Mouse (Mus musculus) liver, embryonic 12.5 days (tissue): ENCODE data around the gene Nol4l. TPM values are rescaled to one million over a fixed set of nuclear protein-coding genes. Genes with fewer than 3 reads are reported as not detected.
A peak's percentile ranks its signal among the peaks of the same experiment; 100 is the strongest.

Experiments
- ATAC-seq: fragments of 200-750 bp; cut with Nextera tagmentation; 2 replicates; pipeline ENCODE4 v1.8.0; 2017; ENCODE audit warnings: moderate number of reproducible peaks, mild to moderate bottlenecking, moderate library complexity
- H3K27ac ChIP-seq: fragments of 300-500 bp; sonication (generic); 2 replicates; pipeline ENCODE4 v1.5.1; 2016; ENCODE audit warnings: mild to moderate bottlenecking
- H3K27me3 ChIP-seq: fragments of 300-500 bp; sonication (generic); replicated peaks from 2 replicates; pipeline ENCODE4 v1.6.1; 2016; ENCODE audit warnings: mild to moderate bottlenecking, moderate library complexity
- H3K36me3 ChIP-seq: fragments of 300-500 bp; sonication (generic); 2 replicates; pipeline ENCODE4 v1.6.1; 2016; ENCODE audit warnings: mild to moderate bottlenecking, moderate library complexity
- H3K4me1 ChIP-seq: fragments of 300-500 bp; sonication (generic); 2 replicates; pipeline ENCODE4 v1.6.1; 2016
- H3K4me2 ChIP-seq: fragments of 300-500 bp; sonication (generic); 2 replicates; pipeline ENCODE4 v1.6.1; 2016; ENCODE audit warnings: mild to moderate bottlenecking, moderate library complexity
- H3K4me3 ChIP-seq: fragments of 300-500 bp; sonication (generic); 2 replicates; pipeline ENCODE4 v1.5.1; 2016; ENCODE audit warnings: mild to moderate bottlenecking, moderate library complexity
- H3K9ac ChIP-seq: fragments of 300-500 bp; sonication (generic); 2 replicates; pipeline ENCODE4 v1.6.1; 2016; ENCODE audit warnings: mild to moderate bottlenecking, moderate library complexity
- H3K9me3 ChIP-seq: fragments of 300-500 bp; sonication (generic); replicated peaks from 2 replicates; pipeline ENCODE4 v1.6.1; 2016; ENCODE audit warnings: mild to moderate bottlenecking, moderate library complexity
- WGBS: fragments of 180-500 bp; shearing (Covaris S2); methylation state at CpG from one replicate; pipeline ENCODE4 v1.1.7; 2016; ENCODE audit not compliant: insufficient replicate concordance; 5-methylcytosine and 5-hydroxymethylcytosine counted together
- polyA plus RNA-seq: library from polyadenylated mRNA; unstranded; fragments of >200 nt; fragmentation: Nextera tagmentation; extraction: Ambion mirVana; gene quantifications from 2 replicates; pipeline ENCODE4 v1.2.1, GENCODE M21; 2016

Nol4l gene
- polyA plus RNA-seq, 1 experiment from 2014 or later, result 9.3 TPM

DNA sequence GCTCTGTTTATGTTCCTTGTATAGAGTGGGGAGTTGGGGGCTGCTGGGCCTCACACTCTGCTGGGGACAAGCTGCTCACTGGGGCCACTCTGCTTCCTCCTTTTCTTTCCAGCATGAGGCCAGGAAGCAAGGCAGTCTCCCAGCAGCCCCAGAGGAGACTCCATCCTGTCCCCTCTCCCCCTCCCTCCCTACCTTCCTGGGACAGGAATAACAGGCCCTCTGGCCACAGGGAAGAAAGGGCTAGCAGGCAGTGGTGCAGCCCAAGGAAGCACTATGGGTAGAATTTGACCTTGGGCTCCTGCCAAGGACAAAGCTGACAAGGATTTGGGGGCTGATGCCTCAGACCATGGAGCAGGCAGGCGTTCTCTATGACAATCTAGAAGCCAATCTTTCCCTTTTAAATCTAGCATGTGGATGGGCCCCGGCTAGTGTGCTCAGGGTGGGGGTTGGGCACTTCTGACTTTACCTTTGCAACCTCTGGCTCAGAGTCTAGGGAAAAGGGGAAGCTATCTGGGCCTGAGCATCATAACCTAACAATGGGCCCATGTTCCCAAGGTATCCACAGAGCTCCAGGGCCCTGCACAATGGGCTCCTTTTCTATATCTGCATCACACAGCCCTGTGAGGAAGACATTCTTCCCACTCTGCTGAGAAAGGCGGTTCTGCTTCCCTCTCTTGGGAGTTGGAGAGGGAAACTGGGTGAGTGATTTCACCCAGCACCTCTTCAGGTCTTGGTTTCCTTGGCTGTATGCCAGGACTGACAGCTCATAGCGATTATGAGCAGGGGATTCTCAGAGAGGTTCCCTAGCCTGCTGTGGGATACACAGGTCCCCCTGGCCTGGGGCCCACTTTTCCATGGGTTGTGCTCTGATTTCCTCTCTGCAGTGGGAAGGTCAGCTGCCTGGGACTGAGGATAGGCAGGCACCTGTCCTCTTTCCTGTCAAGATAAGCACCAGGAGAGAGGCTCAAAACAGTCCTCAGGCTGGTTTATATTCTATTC lies 54.4 kb downstream of the Nol4l start:
- no peak overlapping the region for H3K9ac ChIP-seq
- H3K9me3 ChIP-seq, result no peaks in the 10 kb centered on the region
- H3K36me3 ChIP-seq, result peaks cover 72% of the 10 kb centered on the region
- no peak overlapping the region for H3K4me3 ChIP-seq
- no peaks in the 10 kb centered on the region for H3K27me3 ChIP-seq
- 48% methylated on average over 4 of the region's 4 CpGs for WGBS
- no peak for ATAC-seq
- H3K27ac ChIP-seq, result peak overlapping the region; percentile 68
- H3K4me1 ChIP-seq, result peaks cover 63% of the 10 kb centered on the region
- no peak overlapping the region for H3K4me2 ChIP-seq

DNA sequence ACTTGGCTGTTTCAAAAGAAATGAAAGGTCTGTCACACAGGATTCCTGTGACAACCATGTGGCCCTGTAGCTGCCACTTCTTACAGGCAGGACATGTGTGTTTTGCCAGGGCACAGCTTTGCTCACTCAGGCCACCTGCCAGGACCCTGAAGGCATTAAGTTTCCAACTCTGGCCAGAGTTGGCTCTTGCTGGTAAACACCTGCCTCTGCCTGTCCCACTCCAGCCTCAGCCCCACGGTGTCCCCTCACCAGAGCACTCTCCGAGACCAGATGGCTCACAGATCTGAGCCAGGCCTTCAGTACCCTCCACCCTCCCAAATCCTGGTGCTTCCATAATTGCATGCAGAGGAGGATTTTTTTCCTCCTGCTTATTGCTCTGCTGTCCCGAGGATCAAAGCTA lies 58.8 kb downstream of the Nol4l start:
- no peak overlapping the region for H3K9ac ChIP-seq
- no peak for ATAC-seq
- H3K9me3 ChIP-seq, result no peaks in the 10 kb centered on the region
- WGBS, result 65% methylated on average over 3 of the region's 3 CpGs
- peaks cover 83% of the 10 kb centered on the region for H3K36me3 ChIP-seq
- H3K27me3 ChIP-seq, result no peaks in the 10 kb centered on the region
- no peak overlapping the region for H3K4me2 ChIP-seq
- H3K27ac ChIP-seq, result no peak overlapping the region
- peaks cover 33% of the 10 kb centered on the region for H3K4me1 ChIP-seq
- no peak overlapping the region for H3K4me3 ChIP-seq

DNA sequence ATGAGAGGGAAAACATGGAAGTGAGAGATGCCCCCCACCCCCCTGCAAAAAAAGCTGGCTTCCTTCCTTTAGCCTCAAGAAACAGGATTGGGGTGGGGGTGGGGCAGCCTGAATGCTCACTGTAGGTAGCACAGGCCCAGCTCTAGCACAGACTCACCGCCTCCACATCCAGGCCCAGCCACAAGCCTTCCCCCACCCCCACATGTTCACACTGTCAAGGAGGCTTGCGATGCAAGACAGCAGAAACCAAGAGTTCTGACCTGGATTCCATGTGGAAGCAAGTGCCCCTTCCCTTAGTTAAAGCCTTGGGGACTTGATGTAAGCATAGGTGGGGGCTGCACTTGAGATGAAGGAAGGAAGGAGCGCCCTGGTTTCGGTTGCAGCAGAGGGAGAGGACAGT lies 60.0 kb downstream of the Nol4l start:
- ATAC-seq, result no peak
- H3K9ac ChIP-seq, result no peak overlapping the region
- WGBS, result 75% methylated on average over 4 of the region's 4 CpGs
- H3K27me3 ChIP-seq, result no peaks in the 10 kb centered on the region
- H3K36me3 ChIP-seq, result peaks cover 83% of the 10 kb centered on the region
- no peak overlapping the region for H3K4me2 ChIP-seq
- no peaks in the 10 kb centered on the region for H3K9me3 ChIP-seq
- H3K4me1 ChIP-seq, result peaks cover 21% of the 10 kb centered on the region; the same call in 1 of the 2 replicates
- H3K4me3 ChIP-seq, result no peak overlapping the region
- 0 out of 2 replicates have a peak overlapping the region, but pooled peaks have one; percentile 4 for H3K27ac ChIP-seq

DNA sequence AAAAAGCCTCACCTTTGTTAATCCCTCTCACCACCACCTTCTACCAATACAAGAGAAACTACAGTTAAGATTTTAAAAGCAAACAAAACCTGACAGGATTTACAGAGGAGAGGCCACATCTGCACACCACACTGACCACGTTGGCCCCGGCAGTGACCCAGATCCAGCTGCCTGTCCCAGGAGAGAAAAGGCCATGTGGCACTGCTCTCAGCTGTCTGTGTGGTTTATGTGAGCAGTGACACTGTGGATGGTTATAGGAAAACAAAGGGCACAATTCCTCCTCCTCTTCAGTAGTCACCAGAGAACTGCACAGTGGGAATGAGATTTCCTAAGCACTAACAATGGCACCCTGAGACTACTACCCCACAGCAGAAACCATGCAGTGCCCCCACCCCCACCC lies 60.5 kb downstream of the Nol4l start:
- 69% methylated on average over 2 of the region's 2 CpGs for WGBS
- peaks cover 17% of the 10 kb centered on the region; the same call in 1 of the 2 replicates for H3K4me1 ChIP-seq
- H3K4me2 ChIP-seq, result no peak overlapping the region
- H3K4me3 ChIP-seq, result no peak overlapping the region
- no peak for ATAC-seq
- peak overlapping the region; percentile 26; the same call in 1 of the 2 replicates for H3K27ac ChIP-seq
- H3K9ac ChIP-seq, result no peak overlapping the region
- no peaks in the 10 kb centered on the region for H3K27me3 ChIP-seq
- H3K36me3 ChIP-seq, result peaks cover 83% of the 10 kb centered on the region
- H3K9me3 ChIP-seq, result no peaks in the 10 kb centered on the region

DNA sequence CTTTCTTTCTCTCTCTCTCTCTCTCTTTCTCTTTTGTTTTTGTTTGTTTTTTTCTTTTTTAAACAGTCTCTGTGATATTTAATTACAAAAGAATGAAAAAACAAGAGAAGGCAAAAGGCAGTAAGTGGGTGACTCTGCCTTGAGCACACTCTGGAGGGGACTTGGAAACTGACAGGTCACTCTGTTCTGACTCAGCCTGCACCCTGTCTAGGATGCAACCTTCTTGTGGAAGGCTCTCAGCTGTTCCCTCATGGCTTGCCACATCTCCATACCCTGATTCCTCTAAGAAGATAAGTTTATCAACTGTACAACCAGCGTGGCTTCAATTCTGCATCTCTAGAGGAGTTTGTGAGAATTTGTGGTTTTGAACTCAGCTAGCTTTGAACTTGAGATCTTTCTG lies 62.4 kb downstream of the Nol4l start:
- Histone ChIP-seq H3K4me2 (no peak overlapping the region), H3K27ac (no peak overlapping the region)
- no peak for ATAC-seq

DNA sequence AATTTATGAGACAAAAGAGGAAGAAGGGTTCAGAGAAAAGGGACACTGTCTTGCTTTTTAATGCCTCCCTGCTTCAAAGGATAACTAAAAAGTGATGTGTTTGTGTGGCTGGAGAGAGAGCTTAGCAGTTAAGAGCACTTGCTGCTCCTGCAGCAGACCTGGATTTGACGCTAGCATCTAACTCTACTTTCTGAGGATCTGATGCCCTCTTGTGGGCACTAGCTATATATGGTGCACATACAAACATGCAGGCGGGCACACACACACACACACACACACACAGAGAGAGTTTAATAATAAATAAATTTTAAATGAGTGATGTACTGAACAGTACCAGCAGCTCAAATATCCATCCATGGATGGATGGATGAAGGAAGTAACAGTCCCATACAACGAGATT lies 66.5 kb downstream of the Nol4l start:
- Histone ChIP-seq H3K4me2 (no peak overlapping the region), H3K9ac (no peak overlapping the region), H3K27me3 (no peaks in the 10 kb centered on the region), H3K27ac (no peak overlapping the region), H3K9me3 (no peaks in the 10 kb centered on the region), H3K4me3 (no peak overlapping the region), H3K4me1 (peaks cover 16% of the 10 kb centered on the region), H3K36me3 (peaks cover 70% of the 10 kb centered on the region)
- 91% methylated on average over 3 of the region's 3 CpGs for WGBS
- no peak for ATAC-seq

More for the DNA sequence above, 62.4 kb downstream of the Nol4l start:
- H3K36me3 ChIP-seq, result peaks cover 87% of the 10 kb centered on the region
- H3K27me3 ChIP-seq, result no peaks in the 10 kb centered on the region
- WGBS, result 26% methylated on average over 1 of the region's 1 CpGs
- no peak overlapping the region for H3K9ac ChIP-seq
- H3K4me1 ChIP-seq, result peaks cover 15% of the 10 kb centered on the region; the same call in 1 of the 2 replicates
- H3K9me3 ChIP-seq, result no peaks in the 10 kb centered on the region
- no peak overlapping the region for H3K4me3 ChIP-seq

DNA sequence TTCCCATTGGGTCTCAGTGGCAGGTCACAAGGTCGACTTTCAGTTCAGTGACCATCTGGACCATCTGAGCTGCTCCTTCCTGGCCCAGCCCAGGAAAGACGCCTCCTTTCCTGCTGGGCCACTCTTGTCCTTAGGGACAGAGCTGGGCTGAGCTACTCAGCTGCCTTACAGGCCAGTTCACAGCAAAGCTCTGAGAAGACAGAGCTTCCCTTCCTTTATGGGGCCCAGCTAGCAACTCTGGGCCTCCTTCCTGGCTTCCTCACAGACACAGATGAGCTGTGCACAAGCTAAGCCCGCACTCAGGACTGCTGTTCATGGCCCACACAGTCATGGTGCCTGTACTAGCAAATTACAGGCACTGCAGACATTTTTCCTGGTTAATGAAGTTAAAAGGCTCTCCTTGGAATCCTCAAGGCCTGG lies 71.7 kb downstream of the Nol4l start:
- H3K36me3 ChIP-seq, result peaks cover 35% of the 10 kb centered on the region
- H3K4me1 ChIP-seq, result peaks cover 67% of the 10 kb centered on the region
- no peak overlapping the region for H3K4me2 ChIP-seq
- no peaks in the 10 kb centered on the region for H3K9me3 ChIP-seq
- 44% methylated on average over 3 of the region's 3 CpGs for WGBS
- H3K27me3 ChIP-seq, result no peaks in the 10 kb centered on the region
- no peak for ATAC-seq
- H3K4me3 ChIP-seq, result no peak overlapping the region
- peak overlapping the region; percentile 49 for H3K27ac ChIP-seq
- H3K9ac ChIP-seq, result no peak overlapping the region

DNA sequence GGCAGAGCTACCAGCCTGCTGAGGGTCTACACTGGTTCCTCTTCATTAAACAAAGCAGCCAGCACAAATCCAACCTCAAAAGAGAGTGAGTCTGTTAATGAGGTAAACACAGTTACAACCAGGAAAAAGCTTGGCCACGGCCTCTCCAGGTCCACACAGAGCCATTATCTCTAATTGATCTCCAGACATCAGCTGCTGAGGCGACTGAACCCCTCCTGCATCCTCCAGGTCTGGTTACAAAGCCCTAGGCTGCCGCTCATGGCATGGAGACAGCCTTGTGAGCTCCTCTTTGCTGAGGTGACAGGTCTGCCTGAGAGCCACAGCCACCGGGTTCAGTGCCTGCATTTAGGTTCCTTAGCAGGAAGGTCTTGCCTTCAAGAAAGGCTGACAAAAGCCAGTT lies 72.3 kb downstream of the Nol4l start:
- peak overlapping the region; percentile 49; the same call in 1 of the 2 replicates for H3K27ac ChIP-seq
- WGBS, result 50% methylated on average over 4 of the region's 4 CpGs
- peaks cover 73% of the 10 kb centered on the region for H3K4me1 ChIP-seq

DNA sequence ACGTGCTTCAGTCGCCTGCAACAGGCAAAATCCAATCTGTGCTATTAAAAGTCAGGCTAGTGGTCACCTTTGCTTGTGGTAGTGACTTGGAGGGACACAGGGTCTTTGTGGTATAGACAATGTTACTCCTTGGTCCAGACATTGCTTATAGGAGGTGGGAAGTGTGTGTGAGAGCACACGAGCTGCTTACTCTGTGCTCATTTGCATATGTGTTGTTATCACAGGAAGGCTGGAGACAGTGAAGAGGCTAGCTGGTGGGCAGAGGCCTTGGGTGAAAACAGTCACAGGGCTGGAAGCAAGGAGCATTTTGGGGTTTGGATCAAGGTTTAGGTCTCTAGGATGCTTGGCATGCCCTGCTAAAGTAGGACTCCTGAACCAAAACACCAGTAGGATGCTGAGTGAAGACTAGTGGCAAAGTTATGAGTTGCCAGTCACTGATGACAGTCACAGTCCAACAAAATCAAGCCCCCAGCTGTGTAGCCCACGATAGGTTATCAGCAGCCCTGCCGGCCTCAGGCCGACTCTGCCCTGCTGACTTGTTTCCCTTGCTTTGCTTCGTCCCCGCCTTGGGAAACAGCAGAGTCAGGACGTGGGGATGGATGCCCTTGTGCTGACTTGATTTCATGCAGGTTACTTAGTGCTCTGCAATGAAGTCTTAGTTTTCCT lies 74.8 kb downstream of the Nol4l start:
- peak; percentile 85 for ATAC-seq
- WGBS, result 24% methylated on average over 9 of the region's 9 CpGs

More for the DNA sequence above, 72.3 kb downstream of the Nol4l start:
- no peak overlapping the region for H3K4me3 ChIP-seq
- H3K9me3 ChIP-seq, result no peaks in the 10 kb centered on the region
- H3K36me3 ChIP-seq, result peaks cover 29% of the 10 kb centered on the region
- no peak for ATAC-seq
- H3K27me3 ChIP-seq, result no peaks in the 10 kb centered on the region
- H3K9ac ChIP-seq, result no peak overlapping the region
- no peak overlapping the region for H3K4me2 ChIP-seq

DNA sequence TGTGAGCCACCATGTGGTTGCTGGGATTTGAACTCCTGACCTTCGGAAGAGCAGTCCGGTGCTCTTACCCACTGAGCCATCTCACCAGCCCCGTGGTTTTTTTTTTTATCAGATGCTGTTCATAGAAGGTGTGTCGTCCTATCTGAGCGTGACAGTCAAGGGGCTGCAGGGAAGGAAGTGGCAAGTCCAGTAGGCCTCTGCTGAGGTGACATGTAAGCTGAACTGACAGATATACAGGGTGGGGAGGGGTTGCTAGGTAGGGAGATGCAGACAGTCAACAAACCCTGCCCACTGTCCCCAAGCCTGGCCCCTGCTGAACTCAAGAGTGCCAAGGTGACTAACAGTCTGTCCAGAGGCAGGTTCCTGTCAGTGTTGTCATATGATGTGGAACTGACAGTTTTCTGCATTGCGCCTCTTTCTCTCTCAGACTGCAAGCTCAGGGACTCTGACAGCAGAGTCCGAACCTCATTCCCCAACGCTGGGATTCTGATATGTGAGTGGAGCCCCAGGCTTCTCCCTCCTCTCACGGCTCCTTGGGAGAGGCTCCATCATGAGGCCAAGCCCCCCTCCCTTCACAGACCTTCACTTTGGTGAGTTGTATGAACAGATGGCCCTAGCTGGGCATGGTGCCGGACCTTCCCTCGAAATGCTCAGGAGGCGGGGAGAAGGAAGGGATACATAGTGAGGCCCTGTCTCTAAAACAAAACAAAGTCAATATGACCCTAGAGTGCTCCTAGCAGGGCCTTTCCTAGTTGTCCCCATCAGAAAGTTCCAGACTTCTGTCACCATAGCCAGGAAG lies 75.6 kb downstream of the Nol4l start:
- H3K4me1 ChIP-seq, result peaks cover 71% of the 10 kb centered on the region
- H3K4me2 ChIP-seq, result peak overlapping the region; percentile 48
- H3K9ac ChIP-seq, result peak overlapping the region; percentile 51
- H3K27ac ChIP-seq, result peak overlapping the region; percentile 96
- whole genome bisulfite sequencing, result 38% methylated on average over 12 of the region's 12 CpGs
- no peaks in the 10 kb centered on the region for H3K9me3 ChIP-seq
- H3K4me3 ChIP-seq, result 0 out of 2 replicates have a peak overlapping the region, but pooled peaks have one; percentile 18
- H3K36me3 ChIP-seq, result peaks cover 7% of the 10 kb centered on the region
- peak; percentile 91 for ATAC-seq
- H3K27me3 ChIP-seq, result no peaks in the 10 kb centered on the region

More for the DNA sequence above, 74.8 kb downstream of the Nol4l start:
- H3K36me3 ChIP-seq, result peaks cover 11% of the 10 kb centered on the region
- peak overlapping the region; percentile 48 for H3K4me2 ChIP-seq
- H3K9me3 ChIP-seq, result no peaks in the 10 kb centered on the region
- peak overlapping the region; percentile 96 for H3K27ac ChIP-seq
- peak overlapping the region; percentile 51 for H3K9ac ChIP-seq
- 0 out of 2 replicates have a peak overlapping the region, but pooled peaks have one; percentile 13 for H3K4me3 ChIP-seq
- H3K4me1 ChIP-seq, result peaks cover 71% of the 10 kb centered on the region
- H3K27me3 ChIP-seq, result no peaks in the 10 kb centered on the region

DNA sequence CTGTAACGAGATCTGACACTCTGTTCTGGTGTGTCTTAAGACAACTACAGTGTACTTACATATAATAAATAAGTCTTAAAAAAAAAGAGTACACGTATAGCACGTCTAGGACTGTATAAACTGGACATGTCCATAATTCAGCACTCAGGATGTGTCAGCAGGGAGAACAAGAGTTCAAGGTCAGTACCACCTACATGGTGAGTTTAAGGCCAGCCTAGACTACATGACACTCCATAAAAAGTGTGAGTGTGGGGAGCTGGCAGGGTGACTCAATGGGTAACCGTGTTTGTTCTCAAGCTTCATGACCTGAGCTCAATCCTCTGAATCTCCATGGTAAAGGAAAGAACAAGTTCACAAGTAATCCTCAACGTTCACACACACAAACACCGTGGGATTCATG lies 81.3 kb downstream of the Nol4l start:
- Histone ChIP-seq H3K9me3 (no peaks in the 10 kb centered on the region), H3K4me2 (no peak overlapping the region), H3K27ac (no peak overlapping the region), H3K36me3 (no peaks in the 10 kb centered on the region; the same call in 1 of the 2 replicates), H3K9ac (no peak overlapping the region), H3K4me3 (no peak overlapping the region), H3K4me1 (peaks cover 53% of the 10 kb centered on the region), H3K27me3 (peaks cover 16% of the 10 kb centered on the region)
- WGBS, result 80% methylated on average over 6 of the region's 6 CpGs
- no peak for ATAC-seq
